Mouse (Mus musculus) testis, adult 2 months (tissue): ENCODE measurements at regions not wholly inside any gene's neighbourhood (a gene's known extent, or its start where the extent isn't known, plus 50 kb on each side); places are given as distances from the start of the nearest gene placed in this dataset.

Experiments
- H3K27ac ChIP-seq: fragments of 200-500 bp; 2 replicates; pipeline ENCODE4 v1.5.1; 2012; ENCODE audit warnings: low read depth, low read length; ENCODE audit not compliant: control insufficient read depth, insufficient read depth
- H3K27me3 ChIP-seq: fragments of 200-500 bp; 2 replicates; pipeline ENCODE4 v1.6.1; 2012; ENCODE audit warnings: mild to moderate bottlenecking, low read length, moderate library complexity; ENCODE audit not compliant: control insufficient read depth, insufficient read depth
- H3K36me3 ChIP-seq: fragments of 200-500 bp; 2 replicates; pipeline ENCODE4 v1.6.1; 2012; ENCODE audit warnings: mild to moderate bottlenecking, low read length; ENCODE audit not compliant: control insufficient read depth, insufficient read depth
- H3K4me1 ChIP-seq: fragments of 200-500 bp; 2 replicates; pipeline ENCODE4 v1.6.1; 2012; ENCODE audit warnings: low read length; ENCODE audit not compliant: control insufficient read depth, insufficient read depth
- H3K4me3 ChIP-seq: fragments of 200-500 bp; 2 replicates; pipeline ENCODE4 v1.5.1; 2012; ENCODE audit warnings: low read depth, mild to moderate bottlenecking, low read length, moderate library complexity, mixed read lengths; ENCODE audit not compliant: control insufficient read depth
- CTCF ChIP-seq: fragments of 200-500 bp; IDR thresholded peaks from 2 replicates; pipeline ENCODE4 v1.5.1; 2012; ENCODE audit warnings: low read depth, mild to moderate bottlenecking, inconsistent platforms, low read length, moderate library complexity; ENCODE audit not compliant: control insufficient read depth, insufficient read depth, insufficient replicate concordance
- POLR2A ChIP-seq: fragments of 200-500 bp; IDR thresholded peaks from 2 replicates; pipeline ENCODE4 v1.6.1; 2012; ENCODE audit warnings: low read depth, mild to moderate bottlenecking, inconsistent platforms, low read length, moderate library complexity; ENCODE audit not compliant: control insufficient read depth

DNA sequence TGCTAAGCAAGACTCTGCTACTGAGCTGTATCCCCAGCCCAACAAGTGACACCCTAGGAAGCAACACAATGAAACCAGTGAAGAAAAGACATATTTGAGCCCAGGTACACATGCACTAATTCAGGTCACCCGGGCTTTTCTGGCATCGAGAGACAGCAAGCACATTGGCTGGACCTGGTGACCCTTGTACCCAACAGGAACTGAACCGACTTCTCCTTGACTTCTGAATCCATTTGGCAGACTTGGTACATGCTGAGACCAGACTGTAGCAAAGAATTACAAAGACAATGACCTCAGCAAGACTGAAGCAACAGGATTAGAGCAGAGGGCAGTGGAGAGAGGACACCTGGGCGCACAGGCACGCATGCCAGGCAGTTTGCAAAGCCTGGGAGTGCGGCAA lies 79.1 kb downstream of the Sema4f start:
- no peaks in the 10 kb centered on the region for H3K4me1 ChIP-seq
- no peak overlapping the region for H3K4me3 ChIP-seq
- H3K27me3 ChIP-seq = no peaks in the 10 kb centered on the region
- no peak overlapping the region for H3K27ac ChIP-seq
- TF ChIP-seq POLR2A = no peak
- TF ChIP-seq CTCF = no peak
- no peaks in the 10 kb centered on the region for H3K36me3 ChIP-seq

DNA sequence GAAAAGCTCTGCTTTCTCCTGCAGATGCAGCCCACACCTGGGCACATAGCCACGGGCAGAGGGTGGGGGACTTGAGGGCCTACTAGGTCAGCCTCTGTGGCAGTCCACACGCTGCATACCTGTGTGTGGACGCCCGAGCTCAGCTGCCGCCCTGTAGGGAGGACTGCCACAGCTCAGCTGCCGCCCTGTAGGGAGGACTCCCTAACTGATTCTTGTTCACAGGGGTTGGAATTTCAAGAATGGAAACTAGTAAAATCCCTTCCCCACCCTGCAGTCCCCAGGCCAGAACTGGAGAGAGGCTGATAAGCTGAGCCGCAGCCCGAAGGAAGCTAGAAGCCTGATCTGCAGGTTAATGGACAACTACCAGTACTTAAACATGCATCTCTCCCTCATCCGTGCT lies 82.0 kb upstream of the Hk2 start:
- Histone ChIP-seq H3K27ac (no peak overlapping the region), H3K4me3 (no peak overlapping the region), H3K27me3 (no peaks in the 10 kb centered on the region), H3K4me1 (no peaks in the 10 kb centered on the region), H3K36me3 (no peaks in the 10 kb centered on the region)
- TF ChIP-seq POLR2A = no peak
- TF ChIP-seq CTCF = no peak

- Histone ChIP-seq H3K27ac (no peak overlapping the region), H3K4me1 (no peaks in the 10 kb centered on the region), H3K36me3 (no peaks in the 10 kb centered on the region), H3K27me3 (no peaks in the 10 kb centered on the region), H3K4me3 (no peak overlapping the region)
- TF ChIP-seq CTCF = no peak
- TF ChIP-seq POLR2A = no peak
Measured at GRCm38 (mm10) chr6:82855401-82855800, 81.1 kb upstream of the Hk2 start.

- Histone ChIP-seq H3K4me1 (no peaks in the 10 kb centered on the region), H3K4me3 (no peak overlapping the region), H3K36me3 (no peaks in the 10 kb centered on the region), H3K27ac (no peak overlapping the region), H3K27me3 (no peaks in the 10 kb centered on the region)
- TF ChIP-seq CTCF = no peak
- TF ChIP-seq POLR2A = no peak
Measured at GRCm38 (mm10) chr6:82854780-82855179, 80.5 kb upstream of the Hk2 start.

- H3K4me1 ChIP-seq = no peaks in the 10 kb centered on the region
- no peak overlapping the region for H3K4me3 ChIP-seq
- H3K36me3 ChIP-seq = no peaks in the 10 kb centered on the region
- no peaks in the 10 kb centered on the region for H3K27me3 ChIP-seq
- no peak overlapping the region for H3K27ac ChIP-seq
- no peak for TF ChIP-seq CTCF
- no peak for TF ChIP-seq POLR2A
Measured at GRCm38 (mm10) chr6:82854338-82854737, 80.1 kb upstream of the Hk2 start.

- H3K27ac ChIP-seq = no peak overlapping the region
- no peaks in the 10 kb centered on the region for H3K27me3 ChIP-seq
- no peak overlapping the region for H3K4me3 ChIP-seq
- TF ChIP-seq CTCF = no peak
- no peak for TF ChIP-seq POLR2A
- no peaks in the 10 kb centered on the region for H3K36me3 ChIP-seq
- H3K4me1 ChIP-seq = no peaks in the 10 kb centered on the region
Measured at GRCm38 (mm10) chr6:82853076-82853475, 78.8 kb upstream of the Hk2 start.

DNA sequence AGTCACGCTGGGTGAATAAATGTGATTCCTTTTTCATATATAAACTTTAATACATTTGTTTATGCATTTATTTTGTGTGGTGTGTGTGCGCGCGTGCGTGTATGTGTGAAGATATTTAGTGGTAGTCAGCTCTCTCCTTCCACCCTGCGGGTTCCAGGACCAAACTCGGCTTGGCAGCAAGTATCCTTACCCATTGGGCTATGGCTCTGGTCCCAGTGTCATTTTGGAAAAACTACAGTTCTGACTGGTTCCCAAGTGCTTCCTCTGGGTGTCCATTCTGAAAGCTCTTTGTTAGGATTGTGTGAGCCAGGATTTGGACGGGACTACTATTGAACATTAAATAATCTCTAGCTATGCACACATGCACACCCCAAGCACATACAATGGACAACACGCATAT lies 76.3 kb upstream of the Hk2 start:
- no peak for TF ChIP-seq CTCF
- Histone ChIP-seq H3K27ac (no peak overlapping the region), H3K36me3 (no peaks in the 10 kb centered on the region), H3K4me1 (no peaks in the 10 kb centered on the region), H3K27me3 (no peaks in the 10 kb centered on the region), H3K4me3 (no peak overlapping the region)

GRCm38 (mm10) chr6:82847598-82847997 lies 73.3 kb upstream of the Hk2 start:
- Histone ChIP-seq H3K4me3 (no peak overlapping the region), H3K27ac (no peak overlapping the region), H3K27me3 (no peaks in the 10 kb centered on the region), H3K36me3 (no peaks in the 10 kb centered on the region), H3K4me1 (peaks cover 2% of the 10 kb centered on the region)
- TF ChIP-seq CTCF = no peak
- no peak for TF ChIP-seq POLR2A
